Mouse (Mus musculus): ENCODE data around the gene Ttc33. TPM values are rescaled to one million over a fixed set of nuclear protein-coding genes. Genes with fewer than 3 reads are reported as not detected.
A peak's percentile ranks its signal among the peaks of the same experiment; 100 is the strongest.

Gene Ttc33
- polyA plus RNA-seq, 1 experiment from 2014 or later: 43.5 TPM

DNA sequence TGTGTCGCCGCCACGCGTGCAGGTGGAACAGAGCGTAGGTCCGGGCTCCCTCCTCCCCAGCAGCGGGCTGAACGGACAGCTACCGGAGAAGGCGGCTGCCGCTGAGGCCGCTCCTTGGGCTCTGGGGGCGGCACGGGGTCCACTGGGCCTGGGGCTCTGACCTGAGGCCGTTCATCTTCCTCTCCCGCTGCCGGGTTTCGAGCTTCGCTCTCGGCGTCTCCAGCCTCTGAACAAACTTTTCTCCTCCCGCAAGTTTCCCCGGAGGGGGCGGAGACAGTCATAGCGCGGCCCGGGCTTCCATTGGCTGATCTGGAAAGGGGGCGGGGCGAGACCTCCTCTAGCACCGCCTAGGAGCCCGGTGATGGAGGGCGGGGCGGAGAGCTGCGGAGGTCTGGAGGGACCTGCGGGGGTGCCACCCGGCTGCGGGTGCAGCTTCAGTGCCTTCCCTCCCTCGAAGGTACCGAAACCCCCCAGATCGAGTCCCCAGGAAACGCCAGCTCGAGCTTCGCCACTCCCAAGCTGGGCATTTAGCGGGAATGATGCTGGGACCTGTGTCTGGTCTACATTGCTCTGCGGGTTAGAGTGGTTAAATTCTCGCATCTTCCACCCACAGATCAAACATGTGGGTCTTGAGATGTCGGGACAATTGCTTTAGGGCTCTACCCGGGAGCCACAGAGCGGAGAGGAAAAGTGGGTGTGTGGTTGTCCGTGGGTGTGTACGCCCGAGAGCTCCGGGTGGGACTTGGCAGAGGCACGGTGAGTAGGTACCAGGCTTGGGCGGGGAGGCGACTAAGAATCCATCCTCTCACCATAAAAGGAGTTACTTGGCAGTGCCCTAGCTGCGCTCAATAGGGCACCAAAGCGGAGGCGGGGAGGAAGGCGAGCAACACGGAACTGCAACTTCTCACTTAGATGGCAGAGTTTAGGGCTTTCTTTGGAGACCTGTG is 58.9 kb downstream of the Ttc33 start, which contains the start of gene Ptger4:
Gene Ptger4, minus strand, starts transcription at position 229 of the 947 bp plus-strand sequence.
- Histone ChIP-seq H3K9ac (peak within 1 kb of the TSS; percentile 40; the same call in 1 of the 2 replicates), H3K27ac (no peak within 1 kb of the TSS), H3K36me3 (no peaks in the 10 kb centered on the region), H3K4me3 (peak within 1 kb of the TSS; percentile 53), H3K4me1 (peaks cover 31% of the 10 kb centered on the region), H3K4me2 (peak within 1 kb of the TSS; percentile 97), H3K27me3 (peaks cover 57% of the 10 kb centered on the region), H3K9me3 (no peaks in the 10 kb centered on the region)
- WGBS: under 1% methylated on average over 58 of the region's 61 CpGs
- peak; percentile 97 for ATAC-seq (ENCODE audit: borderline replicate concordance, extremely low read depth, low FRiP score, low TSS enrichment)

DNA sequence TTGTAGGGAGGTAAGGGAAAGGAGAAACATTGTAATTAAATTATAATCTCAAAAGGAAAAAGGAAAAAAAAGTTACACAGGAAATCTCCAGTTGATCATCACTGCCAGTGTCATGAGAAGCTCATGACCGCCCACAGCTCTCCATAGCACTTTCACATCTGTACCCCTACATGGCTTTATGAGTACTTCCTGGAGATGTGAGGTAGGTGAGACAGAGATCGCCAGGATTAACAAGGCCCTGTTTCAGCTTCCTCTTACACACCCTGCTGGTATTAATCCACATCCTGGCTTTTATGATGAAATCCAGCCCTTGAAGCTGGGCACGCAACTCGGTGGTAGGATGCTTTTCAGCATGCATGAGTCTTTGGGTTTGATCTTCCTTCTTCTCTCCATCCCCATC is 64.9 kb downstream of the Ttc33 start:
- Histone ChIP-seq H3K27me3 (peaks cover 9% of the 10 kb centered on the region; the same call in 1 of the 2 replicates), H3K4me1 (no peaks in the 10 kb centered on the region), H3K27ac (no peak overlapping the region), H3K36me3 (no peaks in the 10 kb centered on the region), H3K9ac (no peak overlapping the region), H3K4me3 (no peak overlapping the region), H3K9me3 (no peaks in the 10 kb centered on the region), H3K4me2 (no peak overlapping the region)
- WGBS: 77% methylated on average over 4 of the region's 4 CpGs
- no peak for ATAC-seq (ENCODE audit: borderline replicate concordance, extremely low read depth, low FRiP score, low TSS enrichment)

DNA sequence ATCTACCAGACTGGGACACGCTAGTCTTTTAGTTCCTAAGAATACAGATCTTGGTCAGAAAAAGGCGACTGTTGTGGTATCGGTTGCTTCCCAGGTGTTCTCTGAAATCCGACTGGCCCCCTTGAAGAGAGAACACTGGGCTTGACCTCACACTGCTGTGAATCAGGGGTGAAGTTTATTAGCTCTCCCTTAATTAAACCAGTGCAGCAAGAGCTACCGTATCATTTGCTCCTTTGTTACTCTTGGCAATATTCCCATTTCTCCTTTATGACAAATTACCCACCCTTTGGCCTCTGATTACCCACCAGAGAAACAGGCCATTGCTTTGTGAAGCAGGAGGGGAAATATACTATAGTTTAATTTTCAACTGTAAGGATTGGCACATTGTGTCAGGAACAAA is 74.9 kb downstream of the Ttc33 start:
- Histone ChIP-seq H3K9me3 (no peaks in the 10 kb centered on the region), H3K9ac (no peak overlapping the region), H3K4me3 (no peak overlapping the region), H3K27ac (no peak overlapping the region), H3K27me3 (no peaks in the 10 kb centered on the region), H3K4me1 (no peaks in the 10 kb centered on the region), H3K4me2 (no peak overlapping the region), H3K36me3 (no peaks in the 10 kb centered on the region)
- WGBS: 63% methylated on average over 5 of the region's 5 CpGs
- ATAC-seq (ENCODE audit: borderline replicate concordance, extremely low read depth, low FRiP score, low TSS enrichment): no peak

GRCm38 (mm10) chr15:5261004-5261403 is 75.7 kb downstream of the Ttc33 start:
- ATAC-seq (ENCODE audit: borderline replicate concordance, extremely low read depth, low FRiP score, low TSS enrichment): no peak
- no peaks in the 10 kb centered on the region for H3K9me3 ChIP-seq
- WGBS: 79% methylated on average over 3 of the region's 3 CpGs
- H3K27me3 ChIP-seq: no peaks in the 10 kb centered on the region
- no peak overlapping the region for H3K9ac ChIP-seq
- no peak overlapping the region for H3K27ac ChIP-seq
- H3K4me2 ChIP-seq: no peak overlapping the region
- H3K4me3 ChIP-seq: no peak overlapping the region
- no peaks in the 10 kb centered on the region for H3K36me3 ChIP-seq
- no peaks in the 10 kb centered on the region for H3K4me1 ChIP-seq

- ATAC-seq (ENCODE audit: borderline replicate concordance, extremely low read depth, low FRiP score, low TSS enrichment): no peak
- Histone ChIP-seq H3K27me3 (no peaks in the 10 kb centered on the region), H3K4me1 (no peaks in the 10 kb centered on the region), H3K27ac (no peak overlapping the region), H3K4me2 (no peak overlapping the region), H3K36me3 (no peaks in the 10 kb centered on the region), H3K9ac (no peak overlapping the region), H3K4me3 (no peak overlapping the region), H3K9me3 (no peaks in the 10 kb centered on the region)
- 79% methylated on average over 13 of the region's 13 CpGs for WGBS
These were observed 76.9 kb downstream of the Ttc33 start for GRCm38 (mm10) chr15:5262095-5262667.

DNA sequence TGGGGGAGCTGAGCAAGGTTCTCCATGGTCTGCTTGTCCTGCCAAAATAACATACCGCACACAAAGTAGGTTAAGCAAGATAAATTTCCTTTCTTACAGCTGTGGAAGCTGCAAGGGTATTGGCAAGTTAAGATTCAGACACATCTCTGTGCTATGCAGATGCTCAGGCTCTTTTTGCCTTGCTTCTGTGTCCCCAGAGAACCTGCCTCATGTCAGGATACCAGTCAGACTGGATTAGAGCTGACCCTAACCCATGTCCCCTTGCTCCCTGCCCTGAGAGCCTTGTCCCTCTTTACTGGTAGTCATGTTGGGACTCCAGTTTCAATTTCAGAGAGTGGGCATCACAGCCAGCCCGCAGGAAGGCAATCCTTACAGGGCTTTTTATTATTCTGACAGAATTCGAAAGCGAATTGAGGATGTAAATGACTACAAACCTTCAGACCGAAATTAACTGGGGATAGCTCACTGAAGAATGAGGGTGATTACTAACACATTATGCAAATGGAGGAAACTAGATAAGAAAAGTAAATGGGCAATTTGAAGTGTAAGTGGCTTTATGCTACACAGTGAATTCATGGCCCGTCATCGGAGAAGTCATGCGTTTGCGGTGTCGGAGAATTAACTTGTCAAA is 77.7 kb downstream of the Ttc33 start:
- no peak overlapping the region for H3K27ac ChIP-seq
- no peaks in the 10 kb centered on the region for H3K27me3 ChIP-seq
- H3K4me1 ChIP-seq: no peaks in the 10 kb centered on the region
- H3K9ac ChIP-seq: no peak overlapping the region
- no peak overlapping the region for H3K4me3 ChIP-seq
- no peak for ATAC-seq (ENCODE audit: borderline replicate concordance, extremely low read depth, low FRiP score, low TSS enrichment)
- H3K4me2 ChIP-seq: no peak overlapping the region
- H3K36me3 ChIP-seq: no peaks in the 10 kb centered on the region
- 76% methylated on average over 10 of the region's 10 CpGs for WGBS
- H3K9me3 ChIP-seq: no peaks in the 10 kb centered on the region

DNA sequence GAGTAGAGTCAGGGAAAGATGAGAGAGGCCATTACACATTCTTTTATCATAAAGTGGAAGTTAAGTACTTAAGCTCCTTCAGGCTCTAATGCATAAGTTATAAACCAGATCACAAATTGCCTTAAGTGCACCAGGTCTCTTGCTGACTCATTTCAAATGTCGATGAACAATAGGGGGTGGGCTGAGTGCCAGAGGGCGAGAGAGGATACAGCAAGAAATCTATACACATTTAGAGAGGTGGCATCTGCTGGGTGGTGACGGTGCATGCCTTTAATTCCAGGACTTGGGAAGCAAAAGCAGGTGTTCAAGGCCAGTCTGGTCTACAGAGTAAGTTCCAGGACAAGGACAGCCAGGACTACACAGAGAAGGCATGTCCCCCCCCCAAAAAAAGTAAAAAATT is 80.8 kb downstream of the Ttc33 start:
- Histone ChIP-seq H3K9me3 (no peaks in the 10 kb centered on the region), H3K9ac (no peak overlapping the region), H3K4me2 (no peak overlapping the region), H3K27me3 (no peaks in the 10 kb centered on the region), H3K4me3 (no peak overlapping the region), H3K36me3 (no peaks in the 10 kb centered on the region), H3K27ac (no peak overlapping the region), H3K4me1 (no peaks in the 10 kb centered on the region)
- ATAC-seq (ENCODE audit: borderline replicate concordance, extremely low read depth, low FRiP score, low TSS enrichment): no peak
- 76% methylated on average over 3 of the region's 3 CpGs for WGBS

Other genes with a start within 250 kb of the Ttc33 start
- gene C7, start 121.8 kb upstream of the Ttc33 start, polyA plus RNA-seq (2015; fragmentation: Nextera tagmentation; extraction: Ambion mirVana): 0.12 and 0.15 TPM in 2 replicates
- gene Card6, start 77.0 kb upstream of the Ttc33 start, polyA plus RNA-seq (2015; fragmentation: Nextera tagmentation; extraction: Ambion mirVana): 1.6 and 2.0 TPM in 2 replicates
- gene Rpl37, start 68.9 kb upstream of the Ttc33 start, polyA plus RNA-seq (2015; fragmentation: Nextera tagmentation; extraction: Ambion mirVana): 469 and 494 TPM in 2 replicates
- gene Prkaa1, start 41.7 kb upstream of the Ttc33 start, polyA plus RNA-seq (2015; fragmentation: Nextera tagmentation; extraction: Ambion mirVana): 17.7 and 18.4 TPM in 2 replicates
- gene Ptger4, start 58.7 kb downstream of the Ttc33 start, polyA plus RNA-seq (2015; fragmentation: Nextera tagmentation; extraction: Ambion mirVana): 1.5 and 2.1 TPM in 2 replicates

All from lung, embryonic 15.5 days (tissue).